Mouse (Mus musculus) neural tube, postnatal 0 days (tissue): ENCODE data around the gene Atf4. TPM values are rescaled to one million over a fixed set of nuclear protein-coding genes. Genes with fewer than 3 reads are reported as not detected.

Experiments used
- polyA plus RNA-seq: library from polyadenylated mRNA; unstranded; fragments of >200 nt; fragmentation: Nextera tagmentation; extraction: Ambion mirVana; gene quantifications from 2 replicates; pipeline ENCODE4 v1.2.1, GENCODE M21; 2015

Gene Atf4
- 90.5 and 97.6 TPM in 2 replicates for polyA plus RNA-seq

GRCm38 (mm10) chr15:80254847-80255645, at the start of gene Atf4:
Gene Atf4 (plus strand): TSS chr15:80255184.

GRCm38 (mm10) chr15:80233733-80234509, 21.1 kb upstream of the Atf4 start, which contains the start of gene Mief1:
Gene Mief1 (plus strand): TSS chr15:80234018.

GRCm38 (mm10) chr15:80235535-80235934, 19.4 kb upstream of the Atf4 start, which contains the start of gene AC140267.1:
Gene AC140267.1 (plus strand): TSS chr15:80235835.

GRCm38 (mm10) chr15:80263610-80264575, 8.9 kb downstream of the Atf4 start, which contains the start of gene Rps19bp1:
Gene Rps19bp1 (minus strand): TSS chr15:80264315.

GRCm38 (mm10) chr15:80286851-80287415, 31.9 kb downstream of the Atf4 start, which contains the start of gene Cacna1i:
Gene Cacna1i (plus strand): TSS chr15:80287238.

Other genes with a start within 250 kb of the Atf4 start
- 11.0 and 11.7 TPM in 2 replicates for gene Pdgfb, start 240.2 kb upstream of the Atf4 start, polyA plus RNA-seq
- 64.6 and 75.2 TPM in 2 replicates for gene Syngr1, start 163.8 kb upstream of the Atf4 start, polyA plus RNA-seq
- gene Rpl3, start 163.3 kb upstream of the Atf4 start, polyA plus RNA-seq = 515 and 526 TPM in 2 replicates
- gene Tab1, start 122.1 kb upstream of the Atf4 start, polyA plus RNA-seq = 26.9 and 27.9 TPM in 2 replicates
- 19.0 and 21.9 TPM in 2 replicates for gene Mgat3, start 81.5 kb upstream of the Atf4 start, polyA plus RNA-seq
- 21.8 and 22.1 TPM in 2 replicates for gene Mief1, start 21.2 kb upstream of the Atf4 start, polyA plus RNA-seq
- not detected in 2 replicates for gene AC140267.1, start 19.3 kb upstream of the Atf4 start, polyA plus RNA-seq
- gene Rps19bp1, start 9.1 kb downstream of the Atf4 start, polyA plus RNA-seq = 89.3 and 94.1 TPM in 2 replicates
- gene Cacna1i, start 32.1 kb downstream of the Atf4 start, polyA plus RNA-seq = 0.72 and 0.83 TPM in 2 replicates